Mouse (Mus musculus): ENCODE data around the gene Rbm12. TPM values are rescaled to one million over a fixed set of nuclear protein-coding genes. Genes with fewer than 3 reads are reported as not detected.

The Rbm12 gene
- total RNA-seq, 2 experiments from 2014 or later = 22.1 to 29.7 TPM

- DNase-seq (ENCODE audit: low spot score in 2 of 2) = no peak
Measured at GRCm38 (mm10) chr2:156080391-156080790, 31.4 kb downstream of the Rbm12 start.

DNA sequence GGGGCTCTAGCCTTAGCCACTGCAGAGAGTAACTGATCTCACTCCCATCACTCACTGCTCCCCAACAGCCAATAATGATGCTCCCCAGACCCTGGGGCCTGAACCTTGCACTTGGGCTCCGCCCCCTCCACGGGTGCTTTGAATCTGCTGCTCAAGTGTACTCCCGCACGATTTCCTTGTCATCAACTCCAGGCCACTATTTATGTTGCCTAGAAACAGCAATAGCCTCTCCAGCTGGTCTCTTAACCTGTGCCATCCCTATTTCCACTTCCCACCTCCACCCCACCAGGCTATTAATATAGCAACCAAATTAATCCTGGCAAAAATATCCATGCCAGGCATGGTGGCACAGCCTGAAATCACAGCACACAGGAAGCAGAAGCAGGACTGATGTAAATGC, 32.1 kb downstream of the Rbm12 start:
- no peak for DNase-seq (ENCODE audit: low spot score in 2 of 2)

GRCm38 (mm10) chr2:156079183-156079560, 32.6 kb downstream of the Rbm12 start:
- DNase-seq (ENCODE audit: low spot score in 2 of 2) = peak; percentile 49 to 50

- no peak for DNase-seq (ENCODE audit: low spot score in 2 of 2)
Measured at GRCm38 (mm10) chr2:156078421-156079182, 33.2 kb downstream of the Rbm12 start.

DNA sequence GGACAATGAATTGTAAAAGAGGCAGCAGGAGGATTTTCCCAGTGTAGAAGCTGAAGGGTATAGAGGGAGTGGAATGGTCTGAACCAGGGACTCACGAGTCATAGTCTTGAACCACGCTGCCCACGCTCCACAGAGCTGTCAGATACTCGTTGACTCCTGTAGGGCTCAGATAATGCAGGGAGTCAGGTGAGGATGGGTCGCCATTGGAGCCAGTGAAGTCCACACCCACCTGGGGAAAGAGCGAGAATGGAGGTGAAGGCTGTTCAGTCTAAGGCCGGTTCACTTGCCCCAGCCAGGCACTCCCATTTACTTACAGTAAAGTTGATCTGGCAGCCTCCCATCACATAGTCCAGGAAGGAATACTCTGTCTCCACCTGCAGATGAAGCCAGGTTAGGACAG, 34.3 kb downstream of the Rbm12 start:
- no peak for DNase-seq (ENCODE audit: low spot score in 2 of 2)

DNA sequence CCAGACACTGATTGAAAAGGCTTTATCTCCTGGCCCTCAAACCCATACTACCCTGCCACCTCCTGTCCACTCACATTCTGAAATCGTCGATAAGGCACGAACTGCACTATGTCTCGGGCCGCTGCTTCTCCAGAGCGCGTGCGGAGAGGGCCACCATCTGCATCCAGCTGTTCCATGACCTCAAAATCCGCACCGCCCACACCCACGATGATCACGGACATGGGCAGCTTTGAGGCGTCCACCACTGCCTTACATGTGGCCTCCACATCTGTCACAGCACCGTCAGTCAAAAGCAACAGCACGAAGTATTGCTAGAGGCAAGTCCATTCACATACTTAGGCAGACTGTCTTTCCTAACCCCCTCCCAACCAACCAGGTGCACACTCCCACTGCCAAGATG, 38.1 kb downstream of the Rbm12 start:
- DNase-seq (ENCODE audit: low spot score in 2 of 2) = no peak

DNA sequence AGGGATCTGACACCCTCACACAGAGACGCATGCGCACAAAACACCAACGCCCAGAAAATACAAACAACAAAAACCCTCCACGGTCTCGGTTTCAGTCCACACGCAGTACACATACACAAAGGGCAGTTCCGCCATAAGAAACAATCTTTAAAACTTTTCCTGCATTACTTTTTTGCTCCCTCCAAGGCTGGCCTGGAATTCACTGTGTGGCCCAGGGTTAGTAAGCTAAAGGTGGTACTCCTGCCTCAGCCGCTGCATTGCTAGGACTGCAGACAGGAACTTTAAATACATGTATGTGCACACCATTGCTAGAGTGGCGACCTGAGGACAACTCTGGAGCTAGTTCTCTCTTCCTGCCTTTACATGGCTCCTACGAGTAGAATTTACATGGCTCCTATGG, 40.5 kb downstream of the Rbm12 start:
- DNase-seq (ENCODE audit: low spot score in 2 of 2) = no peak

DNA sequence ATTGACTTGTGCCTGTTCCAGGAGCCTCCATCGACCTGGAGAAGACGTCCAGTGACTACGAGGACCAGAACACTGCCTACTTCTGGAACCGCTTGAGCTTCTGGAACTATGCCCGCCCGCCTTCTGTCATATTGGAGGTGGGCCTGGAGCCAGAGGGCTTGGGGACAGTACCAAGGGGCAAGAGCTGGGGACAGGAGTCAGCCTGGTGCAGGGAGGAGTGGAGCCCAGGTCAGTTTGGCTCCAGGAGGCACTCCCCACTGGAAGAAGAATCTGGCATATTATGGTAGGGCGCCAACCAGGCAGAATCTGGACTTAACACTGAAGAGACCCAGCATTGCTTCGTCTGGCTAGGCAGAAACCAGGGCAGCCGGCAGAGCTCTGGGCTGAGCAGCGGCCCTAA, 43.9 kb downstream of the Rbm12 start:
- DNase-seq (ENCODE audit: low spot score in 2 of 2) = no peak

- no peak for DNase-seq (ENCODE audit: low spot score in 2 of 2)
Measured at GRCm38 (mm10) chr2:156066126-156066525, 45.7 kb downstream of the Rbm12 start.

- peak; percentile 78 to 79 for DNase-seq (ENCODE audit: low spot score in 2 of 2)
Measured at GRCm38 (mm10) chr2:156065099-156066041, 46.4 kb downstream of the Rbm12 start, which contains the start of gene Spag4. Gene Spag4, plus strand, starts transcription at chr2:156065175.

DNA sequence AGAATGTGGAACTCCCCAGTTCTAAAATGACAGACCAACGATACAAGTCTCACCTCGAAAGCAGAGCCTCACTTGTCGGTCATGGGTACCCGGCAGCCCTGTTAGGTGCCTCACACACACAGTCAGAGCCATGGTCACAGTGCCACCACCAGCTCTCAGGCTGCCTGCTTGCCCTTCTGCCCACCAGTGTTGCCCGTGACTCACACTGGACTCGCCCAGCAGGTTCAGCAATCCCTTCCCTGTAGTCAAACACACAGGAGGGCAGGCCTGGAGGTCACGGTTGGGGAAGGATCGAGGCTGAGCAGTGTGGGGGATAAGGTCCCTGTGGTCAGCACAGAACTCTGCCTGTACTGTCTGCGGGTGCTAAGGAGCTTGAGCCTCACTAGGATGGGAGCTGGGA, 59.0 kb downstream of the Rbm12 start, which contains the start of gene Fer1l4:
Gene Fer1l4, minus strand, starts transcription at position 132 of the 400 bp plus-strand sequence.
- no peak for DNase-seq (ENCODE audit: low spot score in 2 of 2)

DNA sequence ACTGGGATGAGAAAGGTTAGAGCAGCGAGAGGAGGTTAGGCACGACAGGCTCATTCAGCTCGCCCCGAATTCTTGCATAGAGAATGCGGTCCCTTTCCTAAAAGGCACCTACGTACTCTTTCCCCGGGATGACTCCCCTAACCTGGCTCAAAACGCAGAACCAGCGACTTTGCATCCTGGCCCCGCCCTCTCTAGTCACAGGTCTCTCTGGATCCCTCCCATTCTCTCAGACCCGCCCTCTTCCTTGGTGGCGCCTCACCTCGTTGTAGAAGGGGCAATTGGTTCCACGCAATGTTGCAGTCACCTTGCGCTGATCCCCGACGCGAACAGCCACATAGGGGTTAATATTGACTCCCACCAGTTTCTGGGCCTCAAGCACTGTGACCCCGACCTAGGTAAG, 63.8 kb downstream of the Rbm12 start:
- DNase-seq (ENCODE audit: low spot score in 2 of 2) = no peak

DNA sequence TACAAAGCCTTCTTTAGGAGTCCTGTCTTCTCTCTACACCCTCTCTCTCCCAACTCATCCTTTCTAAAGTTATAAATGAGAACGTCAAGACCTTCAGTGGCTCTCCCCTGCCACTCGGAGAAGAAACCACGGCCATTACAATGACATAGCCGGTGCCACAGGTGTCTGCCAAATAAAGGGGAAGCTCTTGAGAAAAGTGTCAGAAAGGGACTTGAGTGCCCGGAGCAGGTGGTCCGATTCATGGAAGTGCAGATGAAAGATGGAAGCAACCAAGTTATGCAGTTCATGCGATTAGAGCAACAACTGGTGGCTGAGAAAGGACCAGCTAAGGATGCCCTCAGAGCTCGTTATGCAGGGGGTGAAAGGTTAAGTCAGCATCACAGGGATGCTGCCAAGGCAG, 68.9 kb downstream of the Rbm12 start:
- DNase-seq (ENCODE audit: low spot score in 2 of 2) = no peak

Other genes with a start within 250 kb of the Rbm12 start
- gene Uqcc1, start 181.7 kb downstream of the Rbm12 start, total RNA-seq (2021) = 100 to 1,000 TPM; 122 to 139 TPM
- not detected for gene Gm15557, start 171.2 kb downstream of the Rbm12 start, total RNA-seq (2021)
- under 1 TPM in 1 of 2 experiments, not detected in 1; 0.38 TPM for gene Gdf5, start 166.6 kb downstream of the Rbm12 start, total RNA-seq (2021)
- 10 to 100 TPM in 1 of 2 experiments, 1 to 10 TPM in 1; 9.9 to 10.7 TPM for gene Cep250, start 155.5 kb downstream of the Rbm12 start, total RNA-seq (2021)
- gene 6430550D23Rik, start 104.0 kb downstream of the Rbm12 start, total RNA-seq (2021) = 1 to 10 TPM; 1.2 to 2.0 TPM
- gene Ergic3, start 103.9 kb downstream of the Rbm12 start, total RNA-seq (2021) = 100 to 1,000 TPM; 215 to 227 TPM
- not detected for gene Fer1l4, start 59.0 kb downstream of the Rbm12 start, total RNA-seq (2021)
- 1 to 10 TPM; 4.2 to 9.3 TPM for gene Spag4, start 46.8 kb downstream of the Rbm12 start, total RNA-seq (2021)
- gene Cpne1, start within 50 bp of the Rbm12 start, total RNA-seq (2021) = 10 to 100 TPM; 36.1 to 37.2 TPM
- 10 to 100 TPM; 25.4 to 28.6 TPM for gene Gm28036, start 15.1 kb upstream of the Rbm12 start, total RNA-seq (2021)
- 100 to 1,000 TPM; 346 to 350 TPM for gene Romo1, start 32.1 kb upstream of the Rbm12 start, total RNA-seq (2021)
- gene Nfs1, start 32.2 kb upstream of the Rbm12 start, total RNA-seq (2021) = 10 to 100 TPM; 80.4 to 90.4 TPM
- 100 to 1,000 TPM; 283 to 382 TPM for gene Rbm39, start 68.3 kb upstream of the Rbm12 start, total RNA-seq (2021)
- 10 to 100 TPM; 32.3 to 42.2 TPM for gene Phf20, start 84.5 kb upstream of the Rbm12 start, total RNA-seq (2021)
- 1 to 10 TPM; 2.3 to 3.5 TPM for gene Cnbd2, start 200.3 kb upstream of the Rbm12 start, total RNA-seq (2021)
- gene Scand1, start 200.7 kb upstream of the Rbm12 start, total RNA-seq (2021) = 100 to 1,000 TPM; 102 to 113 TPM

Data from adrenal gland, adult 18-20 months (tissue).